Mouse (Mus musculus) embryonic facial prominence, embryonic 15.5 days (tissue): Measurements from ENCODE around the gene Pcdh19. TPM values are rescaled to one million over a fixed set of nuclear protein-coding genes. Genes with fewer than 3 reads are reported as not detected.

ENCODE experiments used
- ATAC-seq: fragments of 200-750 bp; cut with Nextera tagmentation; 2 replicates; pipeline ENCODE4 v1.8.0; 2017; ENCODE audit warnings: low read depth, moderate TSS enrichment; ENCODE audit not compliant: insufficient number of reproducible peaks, low FRiP score, low TSS enrichment
- H3K27ac ChIP-seq: fragments of 300-500 bp; sonication (generic); replicated peaks from 2 replicates; pipeline ENCODE4 v1.5.1; 2015; ENCODE audit warnings: mild to moderate bottlenecking, inconsistent platforms
- H3K27me3 ChIP-seq: fragments of 300-500 bp; sonication (generic); 2 replicates; pipeline ENCODE4 v1.6.1; 2015; ENCODE audit warnings: inconsistent platforms
- H3K36me3 ChIP-seq: fragments of 300-500 bp; sonication (generic); 2 replicates; pipeline ENCODE4 v1.6.1; 2015; ENCODE audit warnings: mild to moderate bottlenecking, inconsistent platforms
- H3K4me1 ChIP-seq: fragments of 300-500 bp; sonication (generic); 2 replicates; pipeline ENCODE4 v1.6.1; 2015; ENCODE audit warnings: inconsistent platforms
- H3K4me2 ChIP-seq: fragments of 300-500 bp; sonication (generic); replicated peaks from 2 replicates; pipeline ENCODE4 v1.6.1; 2015; ENCODE audit warnings: mild to moderate bottlenecking, inconsistent platforms
- H3K4me3 ChIP-seq: fragments of 300-500 bp; sonication (generic); replicated peaks from 2 replicates; pipeline ENCODE4 v1.5.1; 2015; ENCODE audit warnings: mild to moderate bottlenecking, inconsistent platforms
- H3K9ac ChIP-seq: fragments of 300-500 bp; sonication (generic); 2 replicates; pipeline ENCODE4 v1.6.1; 2015; ENCODE audit warnings: inconsistent platforms
- H3K9me3 ChIP-seq: fragments of 300-500 bp; sonication (generic); replicated peaks from 2 replicates; pipeline ENCODE4 v1.6.1; 2016; ENCODE audit warnings: inconsistent platforms
- WGBS: fragments of 180-500 bp; shearing (Covaris S2); methylation state at CpG from one replicate; pipeline ENCODE4 v1.1.7; 2015; 5-methylcytosine and 5-hydroxymethylcytosine counted together
- polyA plus RNA-seq: library from polyadenylated mRNA; unstranded; fragments of >200 nt; fragmentation: Nextera tagmentation; extraction: Ambion mirVana; gene quantifications from 2 replicates; pipeline ENCODE4 v1.2.1, GENCODE M21; 2015

The Pcdh19 gene
- polyA plus RNA-seq, 1 experiment from 2014 or later: 4.6 TPM

GRCm38 (mm10) chrX:133602068-133602467 is 86.7 kb downstream of the Pcdh19 start:
- Histone ChIP-seq H3K27me3 (peaks cover 3% of the 10 kb centered on the region; the same call in 1 of the 2 replicates), H3K4me3 (no peak overlapping the region), H3K27ac (no peak overlapping the region), H3K9me3 (no peaks in the 10 kb centered on the region), H3K9ac (no peak overlapping the region), H3K4me2 (no peak overlapping the region), H3K36me3 (no peaks in the 10 kb centered on the region), H3K4me1 (no peaks in the 10 kb centered on the region)
- 32% methylated on average over 2 of the region's 2 CpGs for WGBS
- no peak for ATAC-seq

- WGBS: 22% methylated on average over 1 of the region's 1 CpGs
- Histone ChIP-seq H3K36me3 (no peaks in the 10 kb centered on the region), H3K4me1 (no peaks in the 10 kb centered on the region), H3K4me2 (no peak overlapping the region), H3K27me3 (peaks cover 3% of the 10 kb centered on the region; the same call in 1 of the 2 replicates), H3K9me3 (no peaks in the 10 kb centered on the region), H3K9ac (no peak overlapping the region), H3K4me3 (no peak overlapping the region), H3K27ac (peak overlapping the region; percentile 48; the same call in 1 of the 2 replicates)
- no peak for ATAC-seq
Measured at GRCm38 (mm10) chrX:133601658-133602057, 87.1 kb downstream of the Pcdh19 start.

- H3K9ac ChIP-seq: no peak overlapping the region
- ATAC-seq: no peak
- H3K4me1 ChIP-seq: no peaks in the 10 kb centered on the region
- H3K27ac ChIP-seq: peak overlapping the region; percentile 48; the same call in 1 of the 2 replicates
- H3K27me3 ChIP-seq: peaks cover 3% of the 10 kb centered on the region; the same call in 1 of the 2 replicates
- no peaks in the 10 kb centered on the region for H3K36me3 ChIP-seq
- H3K4me2 ChIP-seq: no peak overlapping the region
- 51% methylated on average over 2 of the region's 2 CpGs for WGBS
- H3K9me3 ChIP-seq: no peaks in the 10 kb centered on the region
- no peak overlapping the region for H3K4me3 ChIP-seq
Measured at GRCm38 (mm10) chrX:133601195-133601594, 87.6 kb downstream of the Pcdh19 start.

- WGBS: 39% methylated on average over 4 of the region's 4 CpGs
Measured at GRCm38 (mm10) chrX:133575601-133576382, 113.0 kb downstream of the Pcdh19 start.

GRCm38 (mm10) chrX:133565355-133565754 is 123.4 kb downstream of the Pcdh19 start:
- 77% methylated on average over 2 of the region's 2 CpGs for WGBS
- Histone ChIP-seq H3K4me3 (no peak overlapping the region), H3K4me2 (no peak overlapping the region), H3K9ac (no peak overlapping the region), H3K9me3 (no peaks in the 10 kb centered on the region), H3K27ac (no peak overlapping the region), H3K4me1 (no peaks in the 10 kb centered on the region), H3K36me3 (no peaks in the 10 kb centered on the region), H3K27me3 (no peaks in the 10 kb centered on the region)
- ATAC-seq: no peak

More at GRCm38 (mm10) chrX:133575601-133576382, 113.0 kb downstream of the Pcdh19 start:
- Histone ChIP-seq H3K4me2 (no peak overlapping the region), H3K27ac (no peak overlapping the region), H3K4me1 (no peaks in the 10 kb centered on the region), H3K27me3 (no peaks in the 10 kb centered on the region), H3K36me3 (no peaks in the 10 kb centered on the region), H3K9ac (no peak overlapping the region), H3K4me3 (no peak overlapping the region), H3K9me3 (no peaks in the 10 kb centered on the region)
- no peak for ATAC-seq

Other genes with a start within 250 kb of the Pcdh19 start
- 58.9 and 59.1 TPM in 2 replicates for gene Tnmd, start 162.0 kb upstream of the Pcdh19 start, polyA plus RNA-seq
- 146 and 156 TPM in 2 replicates for gene Tspan6, start 209.4 kb upstream of the Pcdh19 start, polyA plus RNA-seq
- 12.1 and 12.7 TPM in 2 replicates for gene Srpx2, start 219.4 kb upstream of the Pcdh19 start, polyA plus RNA-seq